ENCODE assay signal across 8 mouse cellular contexts in genomic region chr7:29304463-29305262, GRCm38 (mm10). TPM values are rescaled to one million over a fixed set of nuclear protein-coding genes. Genes with fewer than 3 reads are reported as not detected.
DNase-seq lines count a peak whose midpoint lies in the region; ATAC-seq and TF ChIP-seq lines count a peak whose summit lies in the region.

No protein-coding gene starts in this region.

- ATAC-seq in forebrain, embryonic 13.5 days, result no peak
- no peak for ATAC-seq in liver, postnatal 0 days
- ATAC-seq in megakaryocyte progenitor cell, adult 5-6 weeks (replicated peaks; ENCODE audit: poor library complexity), result no peak

- peak overlapping the region; percentile 91 for H3K4me2 ChIP-seq in forebrain, embryonic 13.5 days
- H3K4me2 ChIP-seq in liver, postnatal 0 days (ENCODE audit: low read depth, low read length), result peak overlapping the region; percentile 70

- H3K4me1 ChIP-seq in forebrain, embryonic 13.5 days, result peaks cover 48% of the 10 kb centered on the region
- peaks cover 34% of the 10 kb centered on the region for H3K4me1 ChIP-seq in liver, postnatal 0 days (ENCODE audit: insufficient read depth)

- DNase-seq in layer of hippocampus, adult 11-12 months (ENCODE audit: low spot score), result peak; percentile 35
- no peak for DNase-seq in layer of hippocampus, adult 8-10 months (ENCODE audit: low spot score in 2 of 2)
- DNase-seq in R1 (ENCODE audit: low read depth, low spot score), result peak; percentile 78
- DNase-seq in liver, postnatal 0 days, result no peak
- no peak for DNase-seq in layer of hippocampus, postnatal 25 days (ENCODE audit: extremely low spot score in 1 of 2, low spot score in 1 of 2)
- DNase-seq in gastrocnemius, postnatal 25 days, result no peak

- peak overlapping the region; percentile 95 for H3K27ac ChIP-seq in forebrain, embryonic 13.5 days
- no peak overlapping the region for H3K27ac ChIP-seq in liver, postnatal 0 days (ENCODE audit: low read depth)

- H3K27me3 ChIP-seq in forebrain, embryonic 13.5 days, result no peaks in the 10 kb centered on the region
- H3K27me3 ChIP-seq in liver, postnatal 0 days (ENCODE audit: insufficient read depth, low read length), result peaks cover 52% of the 10 kb centered on the region

- H3K9ac ChIP-seq in forebrain, embryonic 13.5 days, result peak overlapping the region; percentile 89
- H3K9ac ChIP-seq in liver, postnatal 0 days (replicated peaks), result no peak overlapping the region

- whole genome bisulfite sequencing in forebrain, embryonic 13.5 days, result 0% methylated on average over 29 of the region's 48 CpGs
- 2% methylated on average over 44 of the region's 48 CpGs for WGBS in liver, postnatal 0 days (ENCODE audit: insufficient replicate concordance)

- H3K36me3 ChIP-seq in forebrain, embryonic 13.5 days (ENCODE audit: poor library complexity, severe bottlenecking), result 0 out of 2 replicates have a peak, but pooled peaks cover 2% of the 10 kb centered on the region
- H3K36me3 ChIP-seq in liver, postnatal 0 days (replicated peaks; ENCODE audit: insufficient read depth, low read length), result no peaks in the 10 kb centered on the region

- no peak for TF ChIP-seq CTCF in liver, postnatal 0 days (IDR thresholded peaks at IDR 0.05; ENCODE audit: low read depth)

- peak overlapping the region; percentile 75 for H3K4me3 ChIP-seq in forebrain, embryonic 13.5 days
- H3K4me3 ChIP-seq in liver, postnatal 0 days (ENCODE audit: low read depth, low read length), result peak overlapping the region; percentile 42

- TF ChIP-seq EP300 in liver, postnatal 0 days (IDR thresholded peaks at IDR 0.05; ENCODE audit: low read depth), result no peak

- H3K9me3 ChIP-seq in forebrain, embryonic 13.5 days (replicated peaks), result no peaks in the 10 kb centered on the region
- no peaks in the 10 kb centered on the region for H3K9me3 ChIP-seq in liver, postnatal 0 days (ENCODE audit: low read length)

RNA-seq across cellular contexts. Expression of gene Dpf1, which starts 0.9 kb away (rescaled TPM):
- total RNA-seq in layer of hippocampus, adult 8-10 months (2022), result 100 to 1,000 TPM in 2 of 4 experiments, 10 to 100 TPM in 2; 91.6 to 116 (median 104) TPM
- polyA plus RNA-seq in forebrain, embryonic 13.5 days (2015; fragmentation: Nextera tagmentation; extraction: Ambion mirVana), result 165 and 182 TPM in 2 replicates
- 0.63 and 0.69 TPM in 2 replicates for polyA plus RNA-seq in liver, postnatal 0 days (2015; fragmentation: Nextera tagmentation; extraction: Ambion mirVana)
- 100 to 1,000 TPM; 100 to 111 TPM for total RNA-seq in layer of hippocampus, postnatal 25 days (2021)
- total RNA-seq in gastrocnemius, postnatal 25 days (2021), result 1 to 10 TPM; 1.9 to 2.0 TPM
- total RNA-seq in megakaryocyte progenitor cell, adult 5-6 weeks (2015), result 0.05 and 0.73 TPM in 2 replicates
- total RNA-seq in megakaryocyte progenitor cell, adult 5-6 weeks (2017), result 0.10 TPM in 1 of 2 replicates, not detected in the other

RNA-seq across cellular contexts. Expression of gene Ppp1r14a, which starts 15.6 kb away (rescaled TPM):
- 10 to 100 TPM; 25.8 to 40.8 (median 33.5) TPM for total RNA-seq in layer of hippocampus, adult 8-10 months (2022)
- polyA plus RNA-seq in forebrain, embryonic 13.5 days (2015; fragmentation: Nextera tagmentation; extraction: Ambion mirVana), result 14.9 and 17.2 TPM in 2 replicates
- polyA plus RNA-seq in liver, postnatal 0 days (2015; fragmentation: Nextera tagmentation; extraction: Ambion mirVana), result 5.5 and 5.8 TPM in 2 replicates
- total RNA-seq in layer of hippocampus, postnatal 25 days (2021), result 10 to 100 TPM; 28.5 to 30.7 TPM
- 1 to 10 TPM; 5.2 to 6.5 TPM for total RNA-seq in gastrocnemius, postnatal 25 days (2021)
- not detected in 2 replicates for total RNA-seq in megakaryocyte progenitor cell, adult 5-6 weeks (2015)
- 1.1 TPM in 1 of 2 replicates, not detected in the other for total RNA-seq in megakaryocyte progenitor cell, adult 5-6 weeks (2017)

RNA-seq across cellular contexts. Expression of gene Spint2, which starts 23.0 kb away (rescaled TPM):
- 10 to 100 TPM; 22.3 to 30.6 (median 25.9) TPM for total RNA-seq in layer of hippocampus, adult 8-10 months (2022)
- 30.1 and 41.3 TPM in 2 replicates for polyA plus RNA-seq in forebrain, embryonic 13.5 days (2015; fragmentation: Nextera tagmentation; extraction: Ambion mirVana)
- 84.8 and 94.7 TPM in 2 replicates for polyA plus RNA-seq in liver, postnatal 0 days (2015; fragmentation: Nextera tagmentation; extraction: Ambion mirVana)
- 10 to 100 TPM; 17.6 to 19.2 TPM for total RNA-seq in layer of hippocampus, postnatal 25 days (2021)
- total RNA-seq in gastrocnemius, postnatal 25 days (2021), result 1 to 10 TPM; 3.4 to 5.2 TPM
- 60.8 and 62.8 TPM in 2 replicates for total RNA-seq in megakaryocyte progenitor cell, adult 5-6 weeks (2015)
- total RNA-seq in megakaryocyte progenitor cell, adult 5-6 weeks (2017), result 21.2 and 34.1 TPM in 2 replicates

RNA-seq across cellular contexts. Expression of gene 2200002D01Rik, which starts 56.4 kb away (rescaled TPM):
- total RNA-seq in layer of hippocampus, adult 8-10 months (2022), result 1 to 10 TPM in 1 of 4 experiments, under 1 TPM in 2, not detected in 1; 0.52 to 1.2 (median 0.92) TPM
- polyA plus RNA-seq in forebrain, embryonic 13.5 days (2015; fragmentation: Nextera tagmentation; extraction: Ambion mirVana), result 1.2 and 1.5 TPM in 2 replicates
- 1.9 and 3.3 TPM in 2 replicates for polyA plus RNA-seq in liver, postnatal 0 days (2015; fragmentation: Nextera tagmentation; extraction: Ambion mirVana)
- total RNA-seq in layer of hippocampus, postnatal 25 days (2021), result under 1 TPM in 1 of 2 experiments, not detected in 1; 0.37 TPM
- 1 to 10 TPM in 1 of 2 experiments, under 1 TPM in 1; 0.31 to 1.4 TPM for total RNA-seq in gastrocnemius, postnatal 25 days (2021)
- 0.20 TPM in 1 of 2 replicates, not detected in the other for total RNA-seq in megakaryocyte progenitor cell, adult 5-6 weeks (2015)
- total RNA-seq in megakaryocyte progenitor cell, adult 5-6 weeks (2017), result 1.4 TPM in 1 of 2 replicates, not detected in the other

Comparison
In these comparisons a context has a peak if more than half of its experiments do, and no peak if none do; other contexts are left out.
1. DNase-seq: peak in layer of hippocampus, adult 11-12 months (single experiment) and R1 (single experiment); none in layer of hippocampus, adult 8-10 months (0 of 2), liver, postnatal 0 days (single experiment), layer of hippocampus, postnatal 25 days (0 of 2) and gastrocnemius, postnatal 25 days (single experiment).
2. RNA of gene Dpf1, which starts 0.9 kb away (total RNA-seq): 100 to 111 TPM in layer of hippocampus, postnatal 25 days and 91.6 to 116 TPM in layer of hippocampus, adult 8-10 months; 1.9 to 2.0 TPM in gastrocnemius, postnatal 25 days and 0.05 to 0.73 TPM in megakaryocyte progenitor cell, adult 5-6 weeks; every median in the first group is over 10 times any median in the second.